Mouse (Mus musculus) right cerebral cortex, postnatal 14 days (tissue): ENCODE results near the gene Prkca.

Experiments used
- DNase-seq: peaks from one replicate; pipeline ENCODE4 v3.0.0; 2022

Prkca gene

GRCm38 (mm10) chr11:108343789-108344462 is at the start of gene Prkca:
TSS of gene Prkca (minus strand) at chr11:108343928.
- DNase-seq: peak; percentile 97

- no peak for DNase-seq
Measured at GRCm38 (mm10) chr11:108385666-108386024, 41.9 kb upstream of the Prkca start.

GRCm38 (mm10) chr11:108384920-108385665 is 41.4 kb upstream of the Prkca start:
- DNase-seq: no peak

GRCm38 (mm10) chr11:108382664-108383063 is 38.9 kb upstream of the Prkca start:
- DNase-seq: no peak

- no peak for DNase-seq
Measured at GRCm38 (mm10) chr11:108378363-108378751, 34.6 kb upstream of the Prkca start.

GRCm38 (mm10) chr11:108377680-108378362 is 34.1 kb upstream of the Prkca start:
- DNase-seq: peak; percentile 81

GRCm38 (mm10) chr11:108376815-108377214 is 33.1 kb upstream of the Prkca start:
- DNase-seq: no peak

GRCm38 (mm10) chr11:108367046-108367445 is 23.3 kb upstream of the Prkca start:
- no peak for DNase-seq

GRCm38 (mm10) chr11:108365600-108365999 is 21.9 kb upstream of the Prkca start:
- no peak for DNase-seq

- no peak for DNase-seq
Measured at GRCm38 (mm10) chr11:108364945-108365589, 21.3 kb upstream of the Prkca start.

- no peak for DNase-seq
Measured at GRCm38 (mm10) chr11:108363991-108364390, 20.3 kb upstream of the Prkca start.

GRCm38 (mm10) chr11:108362965-108363364 is 19.2 kb upstream of the Prkca start:
- no peak for DNase-seq

GRCm38 (mm10) chr11:108360983-108361382 is 17.3 kb upstream of the Prkca start:
- no peak for DNase-seq

GRCm38 (mm10) chr11:108358911-108359310 is 15.2 kb upstream of the Prkca start:
- no peak for DNase-seq

GRCm38 (mm10) chr11:108356020-108356419 is 12.3 kb upstream of the Prkca start:
- DNase-seq: no peak

- DNase-seq: no peak
Measured at GRCm38 (mm10) chr11:108352842-108353388, 9.2 kb upstream of the Prkca start.

- no peak for DNase-seq
Measured at GRCm38 (mm10) chr11:108350799-108351198, 7.1 kb upstream of the Prkca start.

- no peak for DNase-seq
Measured at GRCm38 (mm10) chr11:108345321-108345720, 1.6 kb upstream of the Prkca start.

- no peak for DNase-seq
Measured at GRCm38 (mm10) chr11:108344759-108345158, 1.0 kb upstream of the Prkca start.

- peak; percentile 38 for DNase-seq
Measured at GRCm38 (mm10) chr11:108342781-108343768, 653 bp downstream of the Prkca start, which contains the start of gene Apoh. TSS of gene Apoh (plus strand) at chr11:108343354.

GRCm38 (mm10) chr11:108341783-108342182 is 1.9 kb downstream of the Prkca start:
- no peak for DNase-seq

- no peak for DNase-seq
Measured at GRCm38 (mm10) chr11:108340293-108340692, 3.4 kb downstream of the Prkca start.
